Mouse (Mus musculus) gastrocnemius, adult 2 months (tissue): ENCODE measurements around the gene Nipal3. TPM values are rescaled to one million over a fixed set of nuclear protein-coding genes. Genes with fewer than 3 reads are reported as not detected.

Source experiments
- DNase-seq: peaks from one replicate; pipeline ENCODE4 v3.0.0; 2022
- H3K27ac ChIP-seq: fragments of 200-600 bp; 2 replicates; pipeline ENCODE4 v1.8.1; 2022; ENCODE audit warnings: mild to moderate bottlenecking
- H3K4me3 ChIP-seq: fragments of 200-600 bp; 2 replicates; pipeline ENCODE4 v1.8.1; 2022; ENCODE audit warnings: mild to moderate bottlenecking, moderate library complexity
- CTCF ChIP-seq: fragments of 200-600 bp; IDR thresholded peaks from 2 replicates; pipeline ENCODE4 v1.8.1; 2022; ENCODE audit warnings: antibody characterized with exemption, mild to moderate bottlenecking, moderate library complexity
- intact Hi-C: fragments of 180-260 bp; cut with DNase I; formaldehyde crosslinking; loops from one replicate; pipeline ENCODE4 v1.15.1; 2025
- microRNA-seq: library from miRNA; unstranded; fragments of <30 nt; microRNA quantifications from one replicate; pipeline ENCODE4 v1.2.0, GENCODE M21; 2021
- total RNA-seq, 2 experiments: library from RNA; stranded (reverse); gene quantifications; 2 replicates each; pipeline ENCODE4 v1.2.3; 2021

Nipal3 gene
- total RNA-seq, 2 experiments from 2014 or later, result 17.3 to 18.4 TPM

DNA sequence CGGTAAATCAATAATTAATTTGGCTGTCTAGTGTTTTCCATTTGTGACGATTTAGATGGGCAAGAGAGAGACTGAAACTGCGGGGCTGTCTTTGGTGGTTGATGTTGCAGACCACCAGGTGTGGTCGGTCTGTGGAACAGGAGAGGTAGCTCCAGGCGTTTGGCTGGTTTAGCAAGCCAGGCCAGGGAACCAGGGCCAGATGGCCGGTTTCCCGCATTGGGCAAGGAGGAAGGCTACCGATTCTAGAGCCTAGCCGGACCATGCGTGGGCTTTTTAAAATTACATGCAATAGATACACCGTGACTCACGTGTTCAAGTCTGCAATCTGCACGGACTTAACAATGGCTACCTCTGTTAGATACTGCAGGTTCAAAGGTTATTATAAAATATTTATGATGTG is 73.9 kb downstream of the Nipal3 start:
- Histone ChIP-seq H3K4me3 (no peak overlapping the region), H3K27ac (no peak overlapping the region)
- TF ChIP-seq CTCF, result no peak
- no peak for DNase-seq
- intact Hi-C loops, result no loop called here

DNA sequence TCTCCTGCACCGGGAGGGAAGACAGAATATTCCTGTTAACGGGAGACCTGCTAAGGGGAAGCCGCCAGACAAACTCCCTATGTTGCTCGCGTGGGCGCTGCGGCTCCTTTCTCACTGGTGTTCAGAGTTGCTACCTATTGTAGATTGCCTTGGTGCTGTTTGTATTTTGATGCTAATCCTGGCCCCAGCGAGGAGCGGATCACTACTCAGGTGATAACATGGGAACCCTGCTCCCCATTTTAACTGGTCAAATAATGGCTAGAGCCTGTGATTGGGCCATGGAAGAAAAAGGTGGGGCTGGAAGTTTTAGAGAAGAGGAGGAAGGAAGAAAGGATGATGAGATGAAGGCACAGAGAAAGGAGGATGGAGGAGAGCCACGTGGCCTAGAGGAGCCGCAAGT is 74.4 kb downstream of the Nipal3 start:
- intact Hi-C loops, result no loop called here
- TF ChIP-seq CTCF, result no peak
- DNase-seq, result no peak
- no peak overlapping the region for H3K27ac ChIP-seq
- no peak overlapping the region for H3K4me3 ChIP-seq

DNA sequence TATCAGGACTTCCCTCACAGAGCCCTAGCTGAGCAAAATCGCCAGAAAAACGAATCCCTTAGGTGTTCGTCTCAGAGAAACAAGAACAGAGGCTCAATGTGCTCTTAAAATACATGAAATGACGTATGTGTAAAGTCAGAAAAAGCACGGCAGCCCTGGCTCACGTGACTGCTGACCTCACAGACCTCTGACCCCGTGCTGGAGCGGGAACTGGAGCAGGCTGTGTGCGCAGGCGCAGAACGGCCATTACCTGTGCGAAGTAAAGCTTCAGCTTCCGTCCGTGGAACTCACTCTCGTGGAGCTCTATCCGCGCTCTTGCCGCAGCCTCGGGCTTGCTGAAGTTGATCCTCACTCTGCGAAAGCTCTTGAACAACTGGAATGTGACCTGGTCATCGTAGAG is 74.8 kb downstream of the Nipal3 start:
- intact Hi-C loops, result no loop called here

DNA sequence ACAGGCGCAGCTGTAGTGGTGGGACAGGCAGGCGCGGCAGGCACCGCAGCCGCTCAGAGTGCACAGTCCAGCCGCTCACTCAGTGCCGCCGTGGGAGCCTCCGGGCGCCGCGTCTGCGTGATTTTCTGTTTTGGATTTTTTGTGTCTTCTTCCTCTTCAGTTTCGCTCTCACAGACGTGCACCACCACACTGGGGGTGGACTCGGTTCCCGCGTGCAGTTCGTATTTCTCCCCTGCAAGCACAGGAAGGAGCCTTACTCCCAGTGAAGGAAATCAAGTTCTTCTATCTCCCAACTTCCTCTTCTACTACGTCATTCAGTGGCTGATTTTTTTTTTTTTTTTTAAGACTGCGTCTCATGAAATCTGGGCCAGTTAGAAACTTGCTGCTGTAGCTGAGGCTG is 78.5 kb downstream of the Nipal3 start:
- Histone ChIP-seq H3K27ac (no peak overlapping the region), H3K4me3 (no peak overlapping the region)
- no peak for TF ChIP-seq CTCF
- no peak for DNase-seq
- intact Hi-C loops, result no loop called here

More for the DNA sequence above, 74.8 kb downstream of the Nipal3 start:
- no peak for DNase-seq
- Histone ChIP-seq H3K4me3 (no peak overlapping the region), H3K27ac (no peak overlapping the region)
- no peak for TF ChIP-seq CTCF

DNA sequence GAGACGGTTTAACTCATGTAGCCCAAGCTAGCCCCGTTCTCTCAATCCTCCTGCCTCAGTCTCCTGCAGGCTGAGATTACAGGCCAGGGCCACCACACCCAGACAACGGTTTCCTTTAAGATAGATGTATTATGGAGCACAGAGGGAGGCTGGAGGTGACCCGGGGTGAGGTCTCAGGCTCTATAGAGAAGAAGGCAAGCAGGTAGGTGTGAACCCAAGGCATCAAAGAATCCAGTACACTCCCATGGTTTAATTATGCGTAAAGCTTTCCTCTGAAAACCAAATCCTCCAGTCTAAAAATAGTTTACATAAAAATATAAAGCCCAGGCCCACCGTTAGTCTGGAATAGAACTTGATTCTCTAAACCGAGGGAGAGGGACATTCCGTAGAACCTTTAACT is 81.3 kb downstream of the Nipal3 start:
- intact Hi-C loops, result loop anchor here (5.0 kb wide), 1 partner anchor 56 kb away; no protein-coding TSS in a partner anchor

DNA sequence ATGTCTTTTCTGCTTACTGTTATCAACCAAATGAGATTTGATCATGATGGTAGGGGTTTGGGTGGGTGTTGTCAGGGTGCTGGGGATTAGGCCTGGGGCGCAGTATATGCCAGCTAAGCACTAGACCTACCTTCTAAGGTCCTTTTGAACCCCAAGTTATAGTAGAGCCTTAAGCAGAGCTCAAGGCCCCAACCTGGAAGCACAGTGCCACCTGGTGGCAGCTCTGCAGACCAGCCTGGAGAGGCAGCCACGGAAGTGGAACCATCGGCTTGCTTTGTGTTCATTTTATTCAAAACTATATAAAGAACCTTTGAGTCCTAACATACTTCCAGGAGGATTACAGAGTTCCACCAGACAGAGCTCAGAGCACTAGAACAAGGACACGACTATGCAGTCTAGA is 83.2 kb downstream of the Nipal3 start:
- intact Hi-C loops, result loop anchor here (1.0 to 5.0 kb wide), 2 partner anchors 28 to 54 kb away; no protein-coding TSS in a partner anchor
- DNase-seq, result peak; percentile 74

More for the DNA sequence above, 81.3 kb downstream of the Nipal3 start:
- DNase-seq, result no peak
- TF ChIP-seq CTCF, result no peak
- H3K27ac ChIP-seq, result no peak overlapping the region
- H3K4me3 ChIP-seq, result no peak overlapping the region

DNA sequence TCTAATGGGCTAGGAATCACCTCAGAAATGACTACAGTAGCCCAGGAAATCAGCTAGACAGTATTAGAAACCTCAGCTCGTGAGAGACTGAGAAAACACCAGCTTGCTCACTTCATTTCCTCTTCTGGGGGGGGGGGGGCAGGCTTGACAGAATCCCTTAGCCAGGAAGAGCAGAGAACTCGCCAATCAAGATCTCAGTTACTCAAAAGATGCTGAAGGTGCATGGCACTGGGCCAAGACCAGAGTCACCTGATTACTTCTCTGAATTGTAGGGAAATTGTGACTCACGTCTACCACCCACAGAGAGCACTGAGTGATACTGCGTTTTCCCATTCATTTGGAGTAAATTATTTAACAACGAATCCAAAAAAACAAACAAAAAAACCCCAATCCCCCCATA is 88.7 kb downstream of the Nipal3 start:
- DNase-seq, result no peak
- intact Hi-C loops, result no loop called here
- Histone ChIP-seq H3K4me3 (no peak overlapping the region), H3K27ac (no peak overlapping the region)
- no peak for TF ChIP-seq CTCF

More for the DNA sequence above, 83.2 kb downstream of the Nipal3 start:
- no peak overlapping the region for H3K4me3 ChIP-seq
- TF ChIP-seq CTCF, result peak; percentile 94
- no peak overlapping the region for H3K27ac ChIP-seq

DNA sequence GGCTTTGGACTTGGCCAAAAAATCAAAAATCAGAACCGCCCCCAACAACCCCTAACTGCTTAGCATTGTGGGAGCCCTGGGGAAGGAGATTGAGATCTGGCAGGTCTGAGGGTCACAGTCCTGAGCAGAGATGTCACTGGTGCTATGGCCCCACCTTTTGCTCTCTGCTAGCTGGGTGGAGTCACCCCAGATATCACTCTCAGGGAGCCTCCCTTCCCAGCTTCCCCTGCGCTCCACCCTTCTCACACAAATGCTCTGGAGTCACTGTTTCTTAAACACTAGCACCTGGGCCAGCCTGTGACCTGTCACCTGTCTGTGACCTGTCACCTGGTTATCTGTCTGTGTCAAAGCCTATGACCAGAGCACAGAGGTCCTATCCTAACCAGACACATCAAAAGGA is 89.9 kb downstream of the Nipal3 start:
- Histone ChIP-seq H3K4me3 (no peak overlapping the region), H3K27ac (no peak overlapping the region)
- TF ChIP-seq CTCF, result no peak
- intact Hi-C loops, result no loop called here
- DNase-seq, result no peak

DNA sequence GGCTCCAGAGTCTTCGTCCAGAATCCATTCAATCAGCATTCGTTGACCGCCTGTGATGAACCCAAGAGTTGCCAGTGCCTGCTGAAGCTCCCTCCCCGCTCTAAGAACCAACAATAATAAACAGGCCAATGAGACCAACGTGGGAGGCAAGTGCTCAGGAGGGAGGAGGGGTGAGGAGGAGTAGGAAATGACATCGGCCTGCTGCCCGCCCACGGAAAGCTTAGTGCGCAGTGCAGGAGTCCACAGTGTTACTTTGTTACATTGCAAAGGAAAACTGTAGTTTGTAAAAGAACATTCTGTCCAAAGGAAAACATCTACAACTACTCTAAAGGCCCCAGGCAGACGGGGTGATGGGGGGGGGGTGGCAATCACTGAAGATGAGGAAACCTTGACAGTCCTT is 90.8 kb downstream of the Nipal3 start:
- Histone ChIP-seq H3K27ac (no peak overlapping the region), H3K4me3 (no peak overlapping the region)
- DNase-seq, result no peak
- TF ChIP-seq CTCF, result no peak
- intact Hi-C loops, result no loop called here

DNA sequence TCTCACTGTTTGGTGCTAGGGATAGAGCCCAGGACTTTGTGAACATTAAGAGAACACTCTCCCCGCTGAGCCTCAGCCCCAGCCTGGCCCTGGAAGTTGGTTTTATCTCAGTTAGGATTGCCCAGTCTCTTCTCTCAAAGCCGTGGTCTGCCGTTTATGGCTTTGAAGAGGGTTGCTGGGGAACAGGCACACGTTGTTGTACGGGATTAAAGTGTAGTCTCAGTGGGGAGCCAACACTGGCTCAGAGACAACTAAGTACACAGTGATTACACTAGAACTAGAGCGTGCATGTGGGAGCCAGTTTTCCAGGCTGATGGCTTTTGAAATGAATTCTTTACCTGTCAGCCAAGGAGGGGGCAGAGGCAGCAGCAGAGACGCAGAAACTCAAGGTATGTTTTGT is 93.0 kb downstream of the Nipal3 start:
- no peak for TF ChIP-seq CTCF
- intact Hi-C loops, result no loop called here

DNA sequence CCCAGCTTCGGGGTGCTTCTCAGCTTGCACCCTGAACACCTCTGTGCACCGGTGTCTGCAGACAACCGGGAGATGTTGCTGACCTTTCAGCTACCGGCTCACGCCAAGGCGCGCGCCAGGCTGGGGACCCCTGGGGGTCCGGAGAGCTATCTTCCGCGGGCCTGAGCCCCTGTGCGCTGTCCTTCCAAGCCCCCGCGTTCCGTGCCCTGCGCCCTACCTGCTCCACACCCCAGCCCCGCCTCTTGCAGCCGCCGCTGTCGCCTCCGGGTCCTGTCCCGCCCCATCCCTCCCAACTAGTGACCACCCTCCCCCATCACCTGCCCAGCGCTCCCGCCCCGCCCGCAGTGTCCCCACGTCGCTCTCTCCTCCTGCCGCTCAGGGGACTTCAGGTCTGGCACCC is 96.8 kb downstream of the Nipal3 start, which contains the start of gene Ncmap:
Gene Ncmap, minus strand, starts transcription at position 237 of the 400 bp plus-strand sequence.
- no peak within 1 kb of the TSS for H3K27ac ChIP-seq
- no peak for DNase-seq
- intact Hi-C loops, result no loop called here
- TF ChIP-seq CTCF, result no peak
- peak within 1 kb of the TSS; percentile 36 for H3K4me3 ChIP-seq

More for the DNA sequence above, 93.0 kb downstream of the Nipal3 start:
- Histone ChIP-seq H3K27ac (no peak overlapping the region), H3K4me3 (no peak overlapping the region)
- no peak for DNase-seq

DNA sequence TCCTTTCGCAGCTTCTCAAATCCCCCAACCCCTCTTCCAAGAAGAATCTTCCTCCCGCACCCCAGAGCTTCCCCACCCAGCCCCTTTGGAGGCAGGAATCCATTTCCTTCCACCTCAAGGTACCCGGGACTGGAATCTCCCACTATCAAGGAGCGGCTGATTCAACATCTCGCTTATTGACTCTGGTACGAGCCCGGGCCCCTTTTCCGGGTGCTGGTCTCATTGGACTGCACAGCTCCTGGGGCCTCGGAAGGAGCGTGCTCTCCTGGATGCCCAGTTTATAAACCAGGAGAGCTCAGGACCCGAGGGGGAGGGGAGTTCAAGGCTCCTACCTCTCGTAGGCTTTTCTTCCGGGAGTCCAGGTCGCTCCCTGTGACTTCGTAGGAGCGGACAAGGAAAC is 97.3 kb downstream of the Nipal3 start:
- no peak for DNase-seq
- intact Hi-C loops, result no loop called here

DNA sequence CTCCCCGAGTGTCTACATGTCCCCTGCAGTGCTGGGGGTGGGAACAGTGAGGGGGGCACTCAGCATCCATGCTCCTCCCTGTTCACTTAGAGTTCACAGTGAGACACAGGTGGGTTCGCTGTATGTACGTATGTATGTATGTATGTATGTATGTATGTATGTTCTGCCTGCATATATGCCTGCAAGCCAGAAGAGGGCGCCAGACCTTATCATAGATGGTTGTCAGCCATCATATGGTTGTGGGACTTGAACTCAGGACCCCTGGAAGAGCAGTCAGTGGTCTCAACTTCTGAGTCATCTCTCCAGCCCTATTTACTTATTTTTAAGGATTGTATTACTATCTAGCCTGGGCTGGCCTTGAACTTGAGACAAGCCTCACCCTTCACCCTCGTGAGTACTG is 98.5 kb downstream of the Nipal3 start:
- Histone ChIP-seq H3K27ac (no peak overlapping the region), H3K4me3 (no peak overlapping the region)
- DNase-seq, result no peak
- no peak for TF ChIP-seq CTCF
- intact Hi-C loops, result no loop called here

More for the DNA sequence above, 97.3 kb downstream of the Nipal3 start:
- H3K4me3 ChIP-seq, result peak overlapping the region; percentile 36
- H3K27ac ChIP-seq, result no peak overlapping the region
- no peak for TF ChIP-seq CTCF

Small RNA genes lying within 50 kb of the gene (microRNA-seq; reads per million reads assigned to microRNA genes)
- gene Gm25317 (not detected), gene Mir700 (73.7 reads per million, percentile 38 among the genes with 10 or more reads in this experiment)

Other genes starting within 250 kb of the Nipal3 start
- 10 to 100 TPM; 16.9 to 33.9 TPM for gene Clic4, start 222.2 kb downstream of the Nipal3 start, total RNA-seq
- gene Srrm1, start 141.7 kb downstream of the Nipal3 start, total RNA-seq, result 10 to 100 TPM; 68.8 to 71.7 TPM
- 1 to 10 TPM; 1.5 TPM for gene Ncmap, start 96.8 kb downstream of the Nipal3 start, total RNA-seq
- 1 to 10 TPM; 3.1 to 4.0 TPM for gene Rcan3, start 61.2 kb downstream of the Nipal3 start, total RNA-seq
- gene Stpg1, start 248 bp downstream of the Nipal3 start, total RNA-seq, result not detected
- gene Grhl3, start 78.6 kb upstream of the Nipal3 start, total RNA-seq, result not detected
- gene Ifnlr1, start 191.2 kb upstream of the Nipal3 start, total RNA-seq, result under 1 TPM; 0.17 to 0.31 TPM
- gene Il22ra1, start 233.1 kb upstream of the Nipal3 start, total RNA-seq, result not detected